Mouse (Mus musculus): Measurements from ENCODE around the gene Mob3a. TPM values are rescaled to one million over a fixed set of nuclear protein-coding genes. Genes with fewer than 3 reads are reported as not detected.

Gene Mob3a
- total RNA-seq, 2 experiments from 2014 or later = 15.0 to 20.2 TPM

GRCm38 (mm10) chr10:80668614-80669013 is 33.2 kb downstream of the Mob3a start:
- intact Hi-C loops (cut with DNase I) = no loop called here
- no peak for DNase-seq (ENCODE audit: low spot score in 2 of 2)

GRCm38 (mm10) chr10:80666837-80667412 is 34.9 kb downstream of the Mob3a start:
- intact Hi-C loops (cut with DNase I) = no loop called here
- no peak for DNase-seq (ENCODE audit: low spot score in 2 of 2)

GRCm38 (mm10) chr10:80665981-80666733 is 35.6 kb downstream of the Mob3a start:
- intact Hi-C loops (cut with DNase I) = no loop called here
- no peak for DNase-seq (ENCODE audit: low spot score in 2 of 2)

GRCm38 (mm10) chr10:80665459-80665858 is 36.3 kb downstream of the Mob3a start:
- no peak for DNase-seq (ENCODE audit: low spot score in 2 of 2)

GRCm38 (mm10) chr10:80665016-80665380 is 36.8 kb downstream of the Mob3a start:
- DNase-seq (ENCODE audit: low spot score in 2 of 2) = no peak
- intact Hi-C loops (cut with DNase I) = no loop called here

More at GRCm38 (mm10) chr10:80665459-80665858, 36.3 kb downstream of the Mob3a start:
- intact Hi-C loops (cut with DNase I) = no loop called here

GRCm38 (mm10) chr10:80664197-80665015 is 37.4 kb downstream of the Mob3a start:
- peak; percentile 39 to 77 for DNase-seq (ENCODE audit: low spot score in 2 of 2)
- intact Hi-C loops (cut with DNase I) = no loop called here

GRCm38 (mm10) chr10:80663485-80664196 is 38.1 kb downstream of the Mob3a start:
- DNase-seq (ENCODE audit: low spot score in 2 of 2) = no peak

GRCm38 (mm10) chr10:80661149-80661548 is 40.6 kb downstream of the Mob3a start:
- no peak for DNase-seq (ENCODE audit: low spot score in 2 of 2)
- intact Hi-C loops (cut with DNase I) = no loop called here

More at GRCm38 (mm10) chr10:80663485-80664196, 38.1 kb downstream of the Mob3a start:
- intact Hi-C loops (cut with DNase I) = no loop called here

- DNase-seq (ENCODE audit: low spot score in 2 of 2) = peak; percentile 75 to 86
- intact Hi-C loops (cut with DNase I) = loop anchor here (1.0 kb wide), 1 partner anchor 25 kb away; no protein-coding TSS in a partner anchor
Measured at GRCm38 (mm10) chr10:80659213-80659612, 42.6 kb downstream of the Mob3a start.

GRCm38 (mm10) chr10:80658841-80659202 is 43.0 kb downstream of the Mob3a start:
- no peak for DNase-seq (ENCODE audit: low spot score in 2 of 2)
- intact Hi-C loops (cut with DNase I) = loop anchor here (1.0 kb wide), 1 partner anchor 25 kb away; no protein-coding TSS in a partner anchor

GRCm38 (mm10) chr10:80658194-80658840 is 43.5 kb downstream of the Mob3a start:
- intact Hi-C loops (cut with DNase I) = no loop called here
- no peak for DNase-seq (ENCODE audit: low spot score in 2 of 2)

- DNase-seq (ENCODE audit: low spot score in 2 of 2) = no peak
- intact Hi-C loops (cut with DNase I) = loop anchor here (2.0 kb wide), 1 partner anchor 18 kb away; no protein-coding TSS in a partner anchor
Measured at GRCm38 (mm10) chr10:80656863-80657623, 44.7 kb downstream of the Mob3a start, which contains the start of gene Btbd2. Gene Btbd2, minus strand, starts transcription at chr10:80657071.

- intact Hi-C loops (cut with DNase I) = loop anchor here (2.0 kb wide), 1 partner anchor 19 kb away; no protein-coding TSS in a partner anchor
- DNase-seq (ENCODE audit: low spot score in 2 of 2) = peak; percentile 94
Measured at GRCm38 (mm10) chr10:80656130-80656862, 45.5 kb downstream of the Mob3a start.

- no peak for DNase-seq (ENCODE audit: low spot score in 2 of 2)
- intact Hi-C loops (cut with DNase I) = loop anchor here (2.0 kb wide), 1 partner anchor 19 kb away; no protein-coding TSS in a partner anchor
Measured at GRCm38 (mm10) chr10:80655406-80656129, 46.2 kb downstream of the Mob3a start.

GRCm38 (mm10) chr10:80654866-80655265 is 46.9 kb downstream of the Mob3a start:
- intact Hi-C loops (cut with DNase I) = no loop called here
- DNase-seq (ENCODE audit: low spot score in 2 of 2) = no peak

GRCm38 (mm10) chr10:80653156-80653720 is 48.5 kb downstream of the Mob3a start:
- intact Hi-C loops (cut with DNase I) = no loop called here
- no peak for DNase-seq (ENCODE audit: low spot score in 2 of 2)

All from left cerebral cortex, postnatal 14 days (tissue).